Mouse (Mus musculus): ENCODE data around the gene Cd3eap. TPM values are rescaled to one million over a fixed set of nuclear protein-coding genes. Genes with fewer than 3 reads are reported as not detected.

Cd3eap gene
- polyA plus RNA-seq, 1 experiment from 2014 or later, result 24.7 TPM

DNA sequence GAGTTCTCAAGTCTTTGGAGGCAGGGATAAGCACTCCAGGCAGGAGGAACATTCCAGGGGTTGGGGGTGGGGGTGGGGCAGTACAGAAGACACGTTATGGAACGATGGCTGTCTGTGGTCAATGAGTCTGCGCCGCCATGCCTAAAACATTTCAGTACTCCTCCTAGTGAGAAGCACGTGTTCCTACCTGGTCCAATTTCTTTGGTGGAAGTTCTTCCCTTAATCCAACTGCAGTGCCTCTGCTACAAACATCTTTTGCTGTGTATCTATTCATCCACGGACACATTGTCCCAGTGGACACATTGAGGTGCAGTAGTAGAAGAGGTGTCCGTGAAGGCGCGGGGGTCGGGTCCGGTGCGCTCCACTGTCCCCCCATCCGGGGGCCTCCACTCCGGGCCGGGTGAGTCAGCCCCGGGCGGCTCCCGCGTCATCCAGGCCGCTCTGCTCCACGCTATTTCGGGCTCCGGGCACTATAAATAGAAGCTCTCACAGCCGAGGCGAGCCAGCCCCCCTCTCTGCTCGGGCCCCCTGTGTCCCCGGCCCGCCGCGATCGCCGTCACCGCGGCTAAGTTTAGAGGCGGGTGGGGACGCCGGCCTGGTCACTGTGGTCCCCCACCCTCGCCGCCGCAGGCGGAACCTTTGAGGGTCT, 17.4 kb downstream of the Cd3eap start:
- no peaks in the 10 kb centered on the region for H3K36me3 ChIP-seq
- under 1% methylated on average over 41 of the region's 41 CpGs for WGBS
- H3K27ac ChIP-seq (replicated peaks), result peak overlapping the region; percentile 72
- peak overlapping the region; percentile 62 for H3K4me3 ChIP-seq
- no peaks in the 10 kb centered on the region for H3K9me3 ChIP-seq (replicated peaks)
- DNase-seq (ENCODE audit: low spot score), result peak; percentile 56
- H3K4me1 ChIP-seq, result peaks cover 43% of the 10 kb centered on the region
- H3K27me3 ChIP-seq (ENCODE audit: low read depth, poor library complexity, severe bottlenecking), result peaks cover 38% of the 10 kb centered on the region

DNA sequence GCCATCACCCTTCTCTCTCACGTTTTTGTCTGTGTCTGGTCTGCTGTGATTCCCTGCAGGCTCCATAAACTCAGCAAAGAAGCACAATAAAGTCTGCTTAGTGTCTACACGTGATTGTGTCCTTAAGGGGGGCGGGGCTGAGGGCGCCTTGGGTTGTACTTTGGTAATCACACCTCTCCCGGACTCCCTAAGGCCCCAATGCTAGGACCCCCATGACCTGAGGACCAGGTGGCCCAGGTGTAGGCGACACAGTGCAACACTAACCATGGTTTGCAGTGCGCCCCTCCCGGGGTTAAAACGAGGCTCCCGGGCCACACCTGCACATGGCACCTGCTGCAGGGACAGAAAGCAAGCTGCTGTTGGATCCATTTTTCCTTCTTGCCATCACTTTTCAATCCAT, 18.0 kb downstream of the Cd3eap start:
- H3K4me3 ChIP-seq, result peak overlapping the region; percentile 62
- H3K4me1 ChIP-seq, result peaks cover 42% of the 10 kb centered on the region
- peaks cover 39% of the 10 kb centered on the region for H3K27me3 ChIP-seq (ENCODE audit: low read depth, poor library complexity, severe bottlenecking)
- no peak for DNase-seq (ENCODE audit: low spot score)
- WGBS, result 28% methylated on average over 10 of the region's 10 CpGs
- no peaks in the 10 kb centered on the region for H3K9me3 ChIP-seq (replicated peaks)
- H3K27ac ChIP-seq (replicated peaks), result no peak overlapping the region
- H3K36me3 ChIP-seq, result no peaks in the 10 kb centered on the region

DNA sequence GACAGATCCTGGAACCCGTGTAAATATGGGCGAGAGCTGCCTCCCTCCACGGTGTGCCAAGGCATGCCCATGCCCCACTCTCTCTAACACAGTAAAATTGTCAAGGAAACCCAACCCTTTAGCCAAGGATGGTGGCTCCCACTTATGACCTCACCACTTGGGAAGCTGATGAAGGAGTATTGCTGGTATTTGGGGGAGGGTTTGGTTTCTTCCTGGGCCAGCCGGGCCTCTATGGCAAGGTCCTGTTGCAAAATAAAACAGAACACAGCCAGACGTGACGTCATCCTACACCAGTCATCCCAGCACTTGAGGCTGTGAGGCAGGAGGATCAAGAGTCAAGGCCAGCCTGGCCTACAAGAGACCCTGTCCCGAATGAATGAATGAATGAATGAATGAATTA, 20.7 kb downstream of the Cd3eap start:
- peaks cover 46% of the 10 kb centered on the region for H3K27me3 ChIP-seq (ENCODE audit: low read depth, poor library complexity, severe bottlenecking)
- no peak overlapping the region for H3K4me3 ChIP-seq
- H3K4me1 ChIP-seq, result peaks cover 31% of the 10 kb centered on the region
- no peak for DNase-seq (ENCODE audit: low spot score)
- no peaks in the 10 kb centered on the region for H3K36me3 ChIP-seq
- no peaks in the 10 kb centered on the region for H3K9me3 ChIP-seq (replicated peaks)
- WGBS, result 76% methylated on average over 7 of the region's 7 CpGs
- no peak overlapping the region for H3K27ac ChIP-seq (replicated peaks)

DNA sequence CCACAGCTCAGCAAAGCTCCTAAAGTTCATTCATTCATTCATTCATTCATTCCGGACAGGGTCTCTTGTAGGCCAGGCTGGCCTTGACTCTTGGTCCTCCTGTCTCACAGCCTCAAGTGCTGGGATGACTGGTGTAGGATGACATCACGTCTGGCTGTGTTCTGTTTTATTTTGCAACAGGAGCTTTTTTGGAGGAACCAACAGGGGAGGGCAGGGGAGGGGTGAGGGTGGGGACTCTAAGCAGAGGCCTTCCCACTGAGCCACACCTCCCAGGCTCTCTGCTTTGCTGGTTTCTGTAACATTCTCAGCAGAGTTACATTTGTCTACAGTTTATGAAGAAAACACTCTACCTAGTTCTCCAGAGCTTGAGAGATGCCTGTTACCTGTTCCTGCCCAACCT, 21.2 kb downstream of the Cd3eap start:
- Histone ChIP-seq H3K4me1 (peaks cover 33% of the 10 kb centered on the region), H3K4me3 (no peak overlapping the region), H3K36me3 (no peaks in the 10 kb centered on the region), H3K27me3 (ENCODE audit: low read depth, poor library complexity, severe bottlenecking) (peaks cover 46% of the 10 kb centered on the region), H3K27ac (replicated peaks) (no peak overlapping the region), H3K9me3 (replicated peaks) (no peaks in the 10 kb centered on the region)
- DNase-seq (ENCODE audit: low spot score), result no peak
- WGBS, result 69% methylated on average over 2 of the region's 2 CpGs

DNA sequence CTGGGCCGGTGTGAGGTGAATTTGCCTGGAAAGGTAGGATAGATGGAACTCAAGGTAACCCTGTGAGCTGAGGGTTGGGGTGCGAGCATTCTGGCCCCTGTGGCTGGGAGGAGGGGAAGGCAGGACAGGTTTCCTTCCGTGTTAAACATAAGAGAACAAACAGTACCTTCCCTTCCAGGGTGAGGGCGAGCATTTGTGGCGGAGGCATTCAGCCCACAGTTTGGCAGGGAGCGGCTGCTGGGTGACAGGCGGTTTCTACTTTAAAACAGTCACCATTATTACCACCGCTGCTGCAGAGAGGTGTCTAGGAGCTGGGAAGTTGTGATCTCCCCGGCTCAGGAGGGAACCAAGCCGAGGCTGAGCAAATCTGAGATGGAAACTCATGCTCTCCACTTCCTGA, 22.2 kb downstream of the Cd3eap start:
- 73% methylated on average over 10 of the region's 10 CpGs for WGBS
- DNase-seq (ENCODE audit: low spot score), result no peak
- H3K9me3 ChIP-seq (replicated peaks), result no peaks in the 10 kb centered on the region
- peaks cover 31% of the 10 kb centered on the region for H3K4me1 ChIP-seq
- no peak overlapping the region for H3K4me3 ChIP-seq
- H3K36me3 ChIP-seq, result no peaks in the 10 kb centered on the region
- H3K27me3 ChIP-seq (ENCODE audit: low read depth, poor library complexity, severe bottlenecking), result peaks cover 47% of the 10 kb centered on the region
- H3K27ac ChIP-seq (replicated peaks), result no peak overlapping the region

DNA sequence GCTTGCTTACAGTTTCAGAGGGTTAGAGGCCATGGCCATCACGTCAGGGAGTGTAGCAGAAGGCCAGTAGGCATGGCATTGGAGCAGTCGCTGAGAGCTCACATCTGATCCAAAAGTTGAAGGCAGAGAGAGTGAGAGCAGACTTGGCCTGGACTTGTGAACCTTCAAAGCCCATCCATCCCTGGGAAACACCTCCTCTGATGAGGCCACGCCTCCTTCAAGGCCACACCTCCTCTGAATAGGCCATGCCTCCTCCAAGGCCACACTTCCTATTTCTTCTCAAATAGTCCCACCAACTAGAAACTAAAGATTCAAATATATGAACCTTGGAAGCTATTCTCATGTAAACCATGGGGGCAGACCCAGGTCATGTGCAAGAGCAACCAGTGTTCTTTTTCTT, 23.7 kb downstream of the Cd3eap start:
- 41% methylated on average over 3 of the region's 3 CpGs for WGBS

DNA sequence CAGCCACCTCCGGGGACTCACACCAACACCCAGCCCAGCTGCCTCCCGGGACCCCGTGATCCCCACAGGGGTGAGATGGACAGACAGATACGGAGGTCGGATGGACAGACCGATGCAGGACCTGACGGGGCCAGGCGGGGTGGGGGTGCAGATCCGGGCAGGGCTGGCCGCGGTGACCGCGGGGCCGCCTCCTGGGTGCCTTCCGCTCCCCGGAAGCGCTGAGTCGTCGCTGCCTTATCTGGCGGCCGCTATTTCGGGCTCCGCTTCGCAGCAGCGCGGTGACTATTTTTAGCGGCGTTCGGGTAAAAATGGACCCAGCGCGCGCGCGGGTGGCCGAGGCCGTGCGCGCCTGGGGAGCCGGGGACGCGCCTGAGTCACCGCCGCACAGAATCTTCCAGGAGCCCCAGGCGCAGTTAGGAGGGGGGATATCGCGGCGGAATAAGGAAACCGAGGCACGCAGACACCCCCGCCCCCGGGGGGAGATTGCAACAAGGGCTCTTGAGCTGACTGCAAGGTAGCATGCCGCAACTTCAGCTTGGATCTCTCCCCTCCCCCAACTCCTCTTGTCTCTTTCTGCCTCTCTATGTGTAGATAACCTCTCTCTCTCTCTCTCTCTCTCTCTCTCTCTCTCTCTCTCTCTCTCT, 26.5 kb downstream of the Cd3eap start:
- H3K27me3 ChIP-seq (ENCODE audit: low read depth, poor library complexity, severe bottlenecking), result peaks cover 39% of the 10 kb centered on the region
- H3K4me1 ChIP-seq, result peaks cover 22% of the 10 kb centered on the region
- peak; percentile 63 for DNase-seq (ENCODE audit: low spot score)
- no peaks in the 10 kb centered on the region for H3K36me3 ChIP-seq
- H3K9me3 ChIP-seq (replicated peaks), result no peaks in the 10 kb centered on the region
- H3K4me3 ChIP-seq, result peak overlapping the region; percentile 63
- H3K27ac ChIP-seq (replicated peaks), result peak overlapping the region; percentile 85
- WGBS, result under 1% methylated on average over 52 of the region's 52 CpGs

More for the DNA sequence above, 23.7 kb downstream of the Cd3eap start:
- no peak overlapping the region for H3K4me3 ChIP-seq
- no peak overlapping the region for H3K27ac ChIP-seq (replicated peaks)
- DNase-seq (ENCODE audit: low spot score), result no peak
- no peaks in the 10 kb centered on the region for H3K9me3 ChIP-seq (replicated peaks)
- H3K36me3 ChIP-seq, result no peaks in the 10 kb centered on the region
- H3K4me1 ChIP-seq, result peaks cover 20% of the 10 kb centered on the region
- peaks cover 41% of the 10 kb centered on the region; the same call in 1 of the 2 replicates for H3K27me3 ChIP-seq (ENCODE audit: low read depth, poor library complexity, severe bottlenecking)

DNA sequence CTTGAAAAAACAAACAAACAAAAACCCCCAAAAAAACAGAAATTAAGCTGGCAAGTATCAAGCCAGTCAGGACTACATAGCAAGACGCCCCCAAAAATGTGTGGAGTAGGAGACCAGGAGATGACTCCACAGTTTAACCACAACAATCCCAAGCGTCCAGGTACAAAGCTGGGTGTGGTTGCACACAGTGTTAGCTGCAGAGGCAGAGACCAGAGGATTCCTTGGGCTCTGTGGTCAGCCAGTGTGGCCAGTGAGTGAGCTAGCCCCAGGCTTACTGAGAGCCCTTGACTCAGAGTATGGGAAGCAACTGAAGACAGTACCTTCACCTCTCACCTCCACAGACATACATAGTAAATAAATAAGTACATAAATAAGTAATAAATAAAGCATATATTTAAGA, 27.4 kb downstream of the Cd3eap start:
- H3K27ac ChIP-seq (replicated peaks), result no peak overlapping the region
- WGBS, result 64% methylated on average over 2 of the region's 2 CpGs
- H3K27me3 ChIP-seq (ENCODE audit: low read depth, poor library complexity, severe bottlenecking), result peaks cover 30% of the 10 kb centered on the region; the same call in 1 of the 2 replicates
- no peaks in the 10 kb centered on the region for H3K9me3 ChIP-seq (replicated peaks)
- no peaks in the 10 kb centered on the region for H3K36me3 ChIP-seq
- DNase-seq (ENCODE audit: low spot score), result no peak
- H3K4me1 ChIP-seq, result peaks cover 31% of the 10 kb centered on the region
- no peak overlapping the region; the same call in 1 of the 2 replicates for H3K4me3 ChIP-seq

DNA sequence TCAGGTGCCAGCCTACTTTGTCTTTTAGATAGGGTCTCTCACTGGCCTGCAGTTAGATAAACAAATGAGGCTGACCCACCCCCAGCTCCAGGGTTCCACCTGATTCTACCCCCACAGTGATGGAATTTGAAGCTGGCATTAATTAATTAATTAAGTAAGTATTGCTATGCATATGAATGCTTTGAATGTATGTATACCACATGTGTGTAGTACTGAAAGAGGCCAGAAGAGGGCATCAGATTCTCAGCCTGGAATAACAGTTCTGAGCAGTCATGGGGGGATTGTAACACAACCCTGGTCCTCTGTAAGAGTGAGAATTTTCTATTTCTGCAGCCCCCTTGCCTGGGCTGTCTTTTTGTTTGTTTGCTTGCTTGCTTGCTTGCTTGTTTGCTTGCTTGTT, 30.9 kb downstream of the Cd3eap start:
- Histone ChIP-seq H3K27me3 (ENCODE audit: low read depth, poor library complexity, severe bottlenecking) (peaks cover 21% of the 10 kb centered on the region; the same call in 1 of the 2 replicates), H3K36me3 (no peaks in the 10 kb centered on the region), H3K27ac (replicated peaks) (no peak overlapping the region), H3K4me3 (no peak overlapping the region), H3K9me3 (replicated peaks) (no peaks in the 10 kb centered on the region), H3K4me1 (peaks cover 37% of the 10 kb centered on the region)
- no peak for DNase-seq (ENCODE audit: low spot score)

DNA sequence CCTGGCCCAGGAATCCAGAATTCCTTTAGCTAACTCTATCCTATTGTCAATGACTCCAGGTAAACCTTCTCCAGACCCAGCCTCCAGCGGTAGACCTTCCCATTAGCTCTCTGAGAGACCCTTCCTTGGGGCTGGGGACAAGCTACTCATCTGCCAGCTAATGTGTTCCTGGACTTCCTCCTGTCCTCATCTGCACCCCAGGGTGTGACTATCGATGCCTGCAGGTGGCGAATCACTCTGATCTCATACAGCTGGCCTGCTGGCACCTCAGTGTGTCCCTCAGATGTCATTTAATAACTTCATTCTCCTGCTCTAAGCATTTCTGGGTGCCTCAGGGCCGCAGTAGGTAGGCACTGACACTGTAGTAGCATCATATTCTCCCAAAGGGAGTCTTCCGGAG, 31.5 kb downstream of the Cd3eap start:
- no peaks in the 10 kb centered on the region for H3K9me3 ChIP-seq (replicated peaks)
- WGBS, result 82% methylated on average over 5 of the region's 5 CpGs
- peaks cover 30% of the 10 kb centered on the region for H3K4me1 ChIP-seq
- H3K27ac ChIP-seq (replicated peaks), result peak overlapping the region; percentile 81
- DNase-seq (ENCODE audit: low spot score), result no peak
- H3K36me3 ChIP-seq, result no peaks in the 10 kb centered on the region
- peak overlapping the region; percentile 58; the same call in 1 of the 2 replicates for H3K4me3 ChIP-seq
- H3K27me3 ChIP-seq (ENCODE audit: low read depth, poor library complexity, severe bottlenecking), result peaks cover 21% of the 10 kb centered on the region; the same call in 1 of the 2 replicates

DNA sequence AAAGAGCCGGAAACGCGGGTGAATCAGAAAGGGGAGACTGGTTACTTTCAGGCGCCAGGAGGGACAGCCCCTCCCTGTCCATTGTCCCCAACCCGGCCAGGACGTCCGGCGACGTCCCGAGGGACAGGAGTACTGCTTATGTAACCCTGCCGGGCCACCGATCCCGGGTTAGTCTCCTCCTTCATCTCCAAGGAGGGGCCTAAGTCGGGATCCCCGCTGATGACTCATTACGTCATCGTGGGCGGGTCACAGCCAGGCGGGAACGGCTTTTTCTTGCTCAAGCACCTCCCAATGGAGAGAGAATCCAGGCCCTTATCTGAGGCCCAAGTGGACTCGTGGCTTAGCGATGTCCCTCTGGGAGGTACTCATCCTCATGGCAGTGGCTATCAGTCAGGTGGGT, 32.2 kb downstream of the Cd3eap start:
- WGBS, result 0% methylated on average over 22 of the region's 22 CpGs

DNA sequence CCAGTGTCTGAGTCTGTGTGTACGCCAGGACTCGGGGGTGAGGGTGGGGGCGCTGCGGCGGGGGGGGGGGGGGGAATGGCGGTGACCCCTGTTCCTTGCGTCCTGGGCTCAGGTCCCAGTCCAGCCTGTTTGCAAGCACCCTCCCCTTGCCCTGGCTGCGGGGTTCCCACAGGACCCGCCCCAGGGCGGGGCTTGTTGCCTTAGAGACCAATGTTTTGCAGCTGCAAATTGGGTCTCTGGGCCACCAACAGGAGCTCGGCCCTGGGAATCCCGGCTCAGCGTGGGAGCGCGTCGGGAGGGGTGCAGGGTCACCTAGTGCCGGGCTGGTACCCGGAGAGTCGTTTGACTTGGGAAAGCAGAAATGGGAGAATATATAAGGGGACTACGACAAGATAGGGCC, 32.9 kb downstream of the Cd3eap start:
- WGBS, result 0% methylated on average over 20 of the region's 20 CpGs
- peak; percentile 90 for DNase-seq (ENCODE audit: low spot score)
- H3K36me3 ChIP-seq, result no peaks in the 10 kb centered on the region
- H3K9me3 ChIP-seq (replicated peaks), result no peaks in the 10 kb centered on the region
- H3K27ac ChIP-seq (replicated peaks), result peak overlapping the region; percentile 81
- peaks cover 32% of the 10 kb centered on the region for H3K4me1 ChIP-seq
- H3K27me3 ChIP-seq (ENCODE audit: low read depth, poor library complexity, severe bottlenecking), result peaks cover 8% of the 10 kb centered on the region; the same call in 1 of the 2 replicates
- peak overlapping the region; percentile 58 for H3K4me3 ChIP-seq

More for the DNA sequence above, 32.2 kb downstream of the Cd3eap start:
- Histone ChIP-seq H3K9me3 (replicated peaks) (no peaks in the 10 kb centered on the region), H3K27me3 (ENCODE audit: low read depth, poor library complexity, severe bottlenecking) (peaks cover 16% of the 10 kb centered on the region; the same call in 1 of the 2 replicates), H3K36me3 (no peaks in the 10 kb centered on the region), H3K4me1 (peaks cover 26% of the 10 kb centered on the region), H3K4me3 (peak overlapping the region; percentile 58), H3K27ac (replicated peaks) (peak overlapping the region; percentile 81)
- peak; percentile 90 for DNase-seq (ENCODE audit: low spot score)
